Mouse (Mus musculus): ENCODE measurements at regions not wholly inside any gene's neighbourhood (a gene's known extent, or its start where the extent isn't known, plus 50 kb on each side); places are given as distances from the start of the nearest gene placed in this dataset.
"Not testable (repeated sequence)": the region's sequence is repeated elsewhere in the genome, so short reads cannot be mapped to it uniquely, and the experiment has no call there.

- no peak for DNase-seq
These were observed 145.8 kb upstream of the Mon1b start for GRCm38 (mm10) chr8:113489436-113490107.

- DNase-seq = no peak
These were observed 144.5 kb upstream of the Mon1b start for GRCm38 (mm10) chr8:113490891-113491290.

- DNase-seq = peak; percentile 17
These were observed 138.5 kb upstream of the Mon1b start for GRCm38 (mm10) chr8:113496896-113497295.

GRCm38 (mm10) chr8:113502671-113503070, 132.7 kb upstream of the Mon1b start:
- DNase-seq = peak; percentile 2

- no peak for DNase-seq
These were observed 122.5 kb upstream of the Mon1b start for GRCm38 (mm10) chr8:113512856-113513255.

- DNase-seq = no peak
These were observed 121.3 kb upstream of the Mon1b start for GRCm38 (mm10) chr8:113513886-113514730.

GRCm38 (mm10) chr8:113514731-113515375, 120.5 kb upstream of the Mon1b start:
- DNase-seq = not testable (repeated sequence)

GRCm38 (mm10) chr8:113516176-113516575, 119.2 kb upstream of the Mon1b start:
- DNase-seq = no peak

- no peak for DNase-seq
These were observed 117.5 kb upstream of the Mon1b start for GRCm38 (mm10) chr8:113517912-113518311.

GRCm38 (mm10) chr8:113523561-113523960, 111.8 kb upstream of the Mon1b start:
- DNase-seq = no peak

GRCm38 (mm10) chr8:113531116-113531665, 104.2 kb upstream of the Mon1b start:
- peak; percentile 17 for DNase-seq

- no peak for DNase-seq
These were observed 102.5 kb upstream of the Mon1b start for GRCm38 (mm10) chr8:113532881-113533280.

- no peak for DNase-seq
These were observed 94.0 kb upstream of the Mon1b start for GRCm38 (mm10) chr8:113541437-113541836.

- no peak for DNase-seq
These were observed 93.3 kb upstream of the Mon1b start for GRCm38 (mm10) chr8:113542082-113542481.

GRCm38 (mm10) chr8:113542713-113543112, 92.7 kb upstream of the Mon1b start:
- DNase-seq = no peak

GRCm38 (mm10) chr8:113549200-113549599, 86.2 kb upstream of the Mon1b start:
- DNase-seq = no peak

GRCm38 (mm10) chr8:113551454-113552273, 83.7 kb upstream of the Mon1b start:
- DNase-seq = peak; percentile 15

- DNase-seq = no peak
These were observed 82.6 kb upstream of the Mon1b start for GRCm38 (mm10) chr8:113552826-113553225.

GRCm38 (mm10) chr8:113554700-113555455, 80.5 kb upstream of the Mon1b start:
- DNase-seq = no peak

GRCm38 (mm10) chr8:113556994-113557393, 78.4 kb upstream of the Mon1b start:
- no peak for DNase-seq

- DNase-seq = peak; percentile 41
These were observed 54.3 kb upstream of the Mon1b start for GRCm38 (mm10) chr8:113581098-113581497.

- no peak for DNase-seq
These were observed 53.7 kb upstream of the Mon1b start for GRCm38 (mm10) chr8:113581704-113582103.

All from lung, postnatal 36 days (tissue).